Mouse (Mus musculus) liver, adult 2 months (tissue): Measurements from ENCODE around the gene Olfml2a.

Experiments used
- CTCF ChIP-seq: fragments of 200-500 bp; IDR thresholded peaks from 2 replicates; pipeline ENCODE4 v1.5.1; 2011; ENCODE audit warnings: low read depth, low read length, control low read depth
- POLR2A ChIP-seq: fragments of 200-500 bp; IDR thresholded peaks from 2 replicates; pipeline ENCODE4 v1.6.1; 2011; ENCODE audit warnings: low read length, control low read depth; ENCODE audit not compliant: insufficient read depth; ENCODE audit errors: extremely low read depth

- TF ChIP-seq CTCF (no peak), POLR2A (no peak)
Observed at GRCm38 (mm10) chr2:38914517-38914916, 17.3 kb upstream of the Olfml2a start.
